Mouse (Mus musculus) left cerebral cortex, postnatal 36 days (tissue): ENCODE measurements around the gene Slc30a3. TPM values are rescaled to one million over a fixed set of nuclear protein-coding genes. Genes with fewer than 3 reads are reported as not detected.
A peak's percentile ranks its signal among the peaks of the same experiment; 100 is the strongest.

ENCODE experiments used
- DNase-seq, 2 experiments: peaks; one replicate each; pipeline ENCODE4 v3.0.0; 2021 to 2022; ENCODE audit warnings: low spot score in 2 of 2, mixed read lengths in 1 of 2
- intact Hi-C: fragments of 180-260 bp; cut with DNase I; formaldehyde crosslinking; loops from one replicate; pipeline ENCODE4 v1.15.1; 2025
- total RNA-seq, 2 experiments: library from RNA; stranded (reverse); gene quantifications; 2 replicates each; pipeline ENCODE4 v1.2.3; 2021

Gene Slc30a3
- total RNA-seq: 100 to 1,000 TPM; 155 to 159 TPM

- DNase-seq: no peak
- intact Hi-C loops: no loop called here
Observed at GRCm38 (mm10) chr5:31108000-31108490, at the start of gene Slc30a3. Gene Slc30a3 (minus strand): TSS chr5:31108237.

- DNase-seq: peak; percentile 84 to 87
- intact Hi-C loops: no loop called here
Observed at GRCm38 (mm10) chr5:31154152-31154553, 46.1 kb upstream of the Slc30a3 start, which contains the start of gene Mpv17. Gene Mpv17 (minus strand): TSS chr5:31154251.

- DNase-seq: peak in 1 of 2 experiments; percentile 15
- intact Hi-C loops: no loop called here
Observed at GRCm38 (mm10) chr5:31153516-31154151, 45.6 kb upstream of the Slc30a3 start.

- DNase-seq: no peak
- intact Hi-C loops: no loop called here
Observed at GRCm38 (mm10) chr5:31151746-31152145, 43.7 kb upstream of the Slc30a3 start.

GRCm38 (mm10) chr5:31149781-31150180, 41.7 kb upstream of the Slc30a3 start:
- no peak for DNase-seq
- intact Hi-C loops: no loop called here

- intact Hi-C loops: no loop called here
Observed at GRCm38 (mm10) chr5:31138968-31139425, 31.0 kb upstream of the Slc30a3 start.

GRCm38 (mm10) chr5:31138241-31138967, 30.4 kb upstream of the Slc30a3 start, which contains the start of gene Ucn:
Gene Ucn (minus strand): TSS chr5:31138829.
- DNase-seq: no peak
- intact Hi-C loops: no loop called here

More at GRCm38 (mm10) chr5:31138968-31139425, 31.0 kb upstream of the Slc30a3 start:
- DNase-seq: no peak

- intact Hi-C loops: no loop called here
- DNase-seq: no peak
Observed at GRCm38 (mm10) chr5:31137658-31138057, 29.6 kb upstream of the Slc30a3 start.

- intact Hi-C loops: no loop called here
- DNase-seq: no peak
Observed at GRCm38 (mm10) chr5:31136730-31137424, 28.8 kb upstream of the Slc30a3 start.

GRCm38 (mm10) chr5:31126050-31126449, 18.0 kb upstream of the Slc30a3 start:
- intact Hi-C loops: no loop called here
- no peak for DNase-seq

- DNase-seq: no peak
- intact Hi-C loops: loop anchor here (5.0 kb wide), 1 partner anchor 41 kb away; no protein-coding TSS in a partner anchor
Observed at GRCm38 (mm10) chr5:31123481-31123880, 15.4 kb upstream of the Slc30a3 start.

- intact Hi-C loops: loop anchor here (5.0 kb wide), 1 partner anchor 39 kb away; no protein-coding TSS in a partner anchor
- peak; percentile 38 to 50 for DNase-seq
Observed at GRCm38 (mm10) chr5:31121111-31121510, 13.1 kb upstream of the Slc30a3 start.

- intact Hi-C loops: no loop called here
- DNase-seq: no peak
Observed at GRCm38 (mm10) chr5:31116912-31117311, 8.9 kb upstream of the Slc30a3 start.

GRCm38 (mm10) chr5:31116354-31116753, 8.3 kb upstream of the Slc30a3 start, which contains the start of gene Trim54:
Gene Trim54 (plus strand): TSS chr5:31116712.
- intact Hi-C loops: no loop called here
- no peak for DNase-seq

- intact Hi-C loops: no loop called here
- DNase-seq: no peak
Observed at GRCm38 (mm10) chr5:31110781-31111180, 2.7 kb upstream of the Slc30a3 start.

- intact Hi-C loops: no loop called here
- no peak for DNase-seq
Observed at GRCm38 (mm10) chr5:31105814-31106335, 2.2 kb downstream of the Slc30a3 start, which contains the start of gene Dnajc5g. Gene Dnajc5g (plus strand): TSS chr5:31106285.

GRCm38 (mm10) chr5:31095711-31096480, 12.1 kb downstream of the Slc30a3 start:
- DNase-seq: no peak
- intact Hi-C loops: no loop called here

- peak; percentile 68 to 82 for DNase-seq
- intact Hi-C loops: no loop called here
Observed at GRCm38 (mm10) chr5:31094799-31095691, 13.0 kb downstream of the Slc30a3 start.
